Mouse (Mus musculus) cerebellum, postnatal 10 days (tissue): Measurements from ENCODE around the gene Chmp6.

Experiments
- DNase-seq, 2 experiments: peaks; one replicate each; pipeline ENCODE4 v3.0.0; 2021; ENCODE audit warnings: mixed read lengths in 2 of 2

Gene Chmp6

DNA sequence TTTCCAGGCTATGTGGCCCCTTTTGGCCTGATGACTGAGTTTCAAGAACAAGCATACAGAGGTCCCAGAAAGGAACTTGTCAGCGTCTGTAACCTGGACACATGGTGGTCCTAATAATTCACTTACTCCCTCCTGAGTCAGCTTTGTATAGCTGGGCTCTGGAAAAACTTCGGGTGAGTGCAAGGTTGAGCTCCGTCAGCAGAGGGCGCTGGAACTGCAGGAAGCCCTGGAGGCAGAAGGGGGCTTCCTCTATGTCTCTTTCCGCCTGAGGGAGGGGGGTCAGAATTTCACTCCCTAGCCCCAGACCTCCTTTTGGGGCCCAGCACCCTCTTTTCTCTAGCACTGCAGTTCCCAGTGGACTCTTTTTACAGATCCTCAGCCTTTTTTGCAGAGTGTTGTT is 3.8 kb upstream of the Chmp6 start:
- peak; percentile 89 to 93 for DNase-seq

DNA sequence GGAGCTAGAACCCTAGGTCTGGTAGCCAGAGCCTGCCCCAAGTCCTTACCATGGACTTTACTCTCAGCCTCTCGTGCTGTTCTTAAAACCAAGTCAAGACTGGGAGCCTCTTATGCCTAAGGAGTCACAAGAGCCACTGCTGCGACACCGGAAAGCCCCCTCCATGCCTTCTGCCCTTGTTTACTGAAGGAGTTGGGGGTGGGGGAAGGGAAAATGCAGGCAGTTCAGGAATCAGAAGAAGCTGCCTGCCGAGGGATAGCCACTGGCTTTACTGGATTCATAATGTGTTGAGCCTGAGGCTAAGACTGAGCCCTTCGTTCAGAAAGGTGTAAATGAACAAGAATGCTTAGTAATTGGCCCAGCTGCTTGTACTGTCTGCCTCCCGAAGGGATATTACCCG is 396 bp upstream of the Chmp6 start:
- peak; percentile 44 to 54 for DNase-seq

DNA sequence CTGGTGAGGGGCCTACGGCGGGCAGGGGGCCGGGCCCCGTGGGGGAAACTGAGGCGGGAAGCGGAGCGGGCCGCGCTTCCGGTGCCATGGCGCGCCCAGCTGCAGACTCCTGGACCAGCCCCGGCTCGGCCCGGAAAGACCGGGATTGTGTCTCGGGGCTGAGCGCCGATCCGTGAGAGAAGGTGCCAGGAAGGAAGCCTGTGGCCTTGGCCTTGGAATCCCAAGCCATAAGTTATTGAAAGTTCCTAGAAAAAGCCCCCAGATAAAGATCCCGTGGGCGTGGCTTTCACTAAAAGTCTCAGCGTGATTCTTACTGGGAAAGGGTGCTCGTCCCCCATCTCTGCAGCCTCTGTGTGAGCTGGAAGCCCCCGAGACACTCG is 684 bp downstream of the Chmp6 start:
- no peak for DNase-seq

DNA sequence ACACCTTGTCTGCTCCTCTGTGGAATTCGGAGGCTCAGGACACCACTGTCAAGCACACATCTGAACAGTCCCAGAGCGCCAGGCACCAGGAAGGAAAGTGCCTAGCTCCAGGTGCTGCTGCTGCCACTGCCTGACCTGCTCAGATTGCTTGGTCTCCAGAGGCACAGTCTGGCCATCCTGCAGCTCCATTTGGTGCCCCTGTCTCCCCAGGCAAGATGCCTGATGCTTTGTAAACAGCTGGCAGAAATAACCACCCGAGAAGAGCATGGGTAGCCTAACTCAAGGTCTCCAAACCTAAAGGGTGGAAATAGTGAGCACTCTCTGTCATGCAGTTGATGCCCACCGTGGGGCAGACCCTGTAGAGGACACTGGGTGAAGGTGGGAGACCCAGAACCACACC is 1.1 kb downstream of the Chmp6 start:
- peak in 1 of 2 experiments; percentile 13 for DNase-seq

DNA sequence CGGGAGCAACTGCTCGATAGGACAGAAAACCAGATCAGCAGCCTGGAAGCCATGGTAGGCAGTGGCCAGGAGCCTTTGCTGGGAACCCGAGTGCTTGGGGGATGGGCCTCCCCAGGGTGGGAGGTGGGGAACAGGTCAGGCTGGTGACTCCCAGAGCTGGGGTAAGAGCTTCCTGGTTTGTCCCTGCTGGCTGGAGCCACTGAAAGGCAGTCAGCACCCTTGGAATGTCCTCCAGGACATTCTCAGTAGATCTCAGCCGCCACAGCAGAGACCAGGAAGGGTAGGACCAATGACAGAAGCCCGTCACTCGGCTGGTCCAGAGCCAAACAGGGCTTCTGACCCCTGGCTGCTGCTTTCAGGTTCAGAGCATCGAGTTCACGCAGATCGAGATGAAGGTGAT is 2.4 kb downstream of the Chmp6 start:
- peak in 1 of 2 experiments; percentile 19 for DNase-seq

DNA sequence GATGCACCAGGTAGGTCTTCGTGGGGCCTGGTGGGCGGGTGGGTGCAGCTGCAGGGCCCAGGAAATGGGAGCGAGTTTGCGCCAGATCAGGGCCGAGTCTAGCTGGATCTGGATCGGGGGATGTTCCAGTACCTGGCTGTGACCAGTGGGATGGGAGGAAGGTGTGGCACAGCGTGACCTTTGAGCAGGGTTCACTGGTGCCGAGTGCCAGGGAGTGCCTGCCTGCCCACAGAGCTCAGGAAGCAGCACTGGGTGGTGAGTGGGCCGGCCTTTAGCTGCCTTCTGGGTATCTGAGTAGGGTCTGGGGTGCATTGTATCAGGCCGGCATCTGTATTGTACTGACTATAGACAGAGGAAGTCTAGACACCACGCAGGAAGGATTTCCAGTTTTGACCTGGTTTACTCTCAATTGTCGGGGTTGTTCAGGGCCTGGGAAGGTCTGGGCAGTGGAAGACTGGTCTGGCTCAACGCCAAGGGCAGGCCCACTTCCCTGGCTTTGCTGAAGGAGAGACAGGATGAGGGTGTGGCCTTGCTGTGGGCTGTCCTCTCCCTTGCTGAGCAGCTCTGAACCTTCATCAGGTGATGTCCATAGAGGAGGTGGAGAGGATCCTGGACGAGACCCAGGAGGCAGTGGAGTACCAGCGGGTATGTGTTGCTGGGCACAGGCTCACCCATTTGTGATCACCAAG is 3.0 kb downstream of the Chmp6 start:
- DNase-seq, result peak; percentile 53 to 54

DNA sequence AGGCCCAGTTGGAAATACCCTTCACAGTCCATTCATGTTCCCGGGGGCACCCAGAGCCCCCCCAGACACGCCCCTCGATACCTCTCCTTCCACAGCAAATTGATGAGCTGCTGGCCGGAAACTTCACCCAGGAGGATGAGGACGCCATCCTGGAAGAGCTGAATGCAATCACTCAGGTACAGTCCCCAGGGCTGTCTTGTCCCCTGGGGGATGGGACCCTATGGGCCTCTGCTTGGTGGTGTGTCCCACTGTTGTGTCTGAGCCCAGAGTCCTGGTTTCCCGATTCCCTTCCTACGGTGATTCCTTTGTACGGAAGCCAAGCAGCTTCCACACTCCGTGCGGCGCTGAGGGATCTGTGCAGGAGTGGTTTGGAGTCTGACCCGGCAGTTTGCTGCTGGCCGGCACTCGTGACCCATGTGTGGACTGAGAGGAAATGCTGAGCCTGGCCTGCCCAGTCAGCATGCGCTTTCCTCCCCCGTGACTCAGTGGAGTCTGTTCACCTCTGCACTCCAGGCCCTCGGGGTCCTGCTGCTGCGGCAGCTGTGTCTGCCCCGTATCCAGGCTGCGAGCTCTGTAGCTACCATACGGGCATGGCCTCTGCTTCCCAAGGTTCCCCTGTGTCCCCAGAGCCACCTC is 3.7 kb downstream of the Chmp6 start:
- peak in 1 of 2 experiments; percentile 14 for DNase-seq

DNA sequence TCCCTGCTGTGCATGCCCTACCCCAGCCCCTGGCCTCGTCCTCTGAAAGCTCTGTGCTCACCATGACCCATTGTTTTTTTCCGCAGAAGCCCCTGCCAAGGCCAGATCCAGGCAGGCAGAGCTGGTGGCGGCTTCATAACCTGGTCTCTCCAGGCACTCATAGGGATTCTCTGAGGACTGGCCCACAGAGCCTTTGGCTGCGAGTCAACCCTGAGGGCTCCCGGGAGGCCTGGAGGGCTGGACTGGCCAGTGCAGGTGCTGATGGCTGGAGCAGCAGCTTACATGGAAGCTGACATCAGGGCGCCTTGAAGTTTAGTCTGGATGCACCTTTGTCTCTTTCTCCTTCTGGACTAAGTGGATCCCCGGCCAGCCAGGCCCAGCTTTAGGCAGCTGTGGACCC is 5.3 kb downstream of the Chmp6 start:
- DNase-seq, result peak in 1 of 2 experiments; percentile 19

DNA sequence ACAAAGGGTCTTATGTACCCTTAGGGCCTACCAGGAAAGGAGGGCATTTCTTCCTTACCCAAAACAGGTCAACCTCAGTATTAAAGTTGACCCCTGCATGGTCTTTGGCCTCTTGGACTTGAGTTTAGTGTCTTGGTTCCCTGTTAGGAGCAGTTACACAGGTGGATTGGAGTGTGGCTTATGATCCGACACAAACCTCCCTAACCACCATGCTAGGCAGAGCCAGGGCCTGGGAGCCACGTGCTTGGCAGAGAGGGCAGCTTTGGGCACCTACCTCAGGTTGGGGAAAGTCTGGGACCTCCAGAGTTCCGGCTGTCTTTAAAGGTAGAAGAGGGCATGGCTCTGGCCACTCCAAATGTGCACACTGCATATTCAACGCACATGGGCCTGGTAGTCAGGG is 6.2 kb downstream of the Chmp6 start:
- DNase-seq, result no peak

DNA sequence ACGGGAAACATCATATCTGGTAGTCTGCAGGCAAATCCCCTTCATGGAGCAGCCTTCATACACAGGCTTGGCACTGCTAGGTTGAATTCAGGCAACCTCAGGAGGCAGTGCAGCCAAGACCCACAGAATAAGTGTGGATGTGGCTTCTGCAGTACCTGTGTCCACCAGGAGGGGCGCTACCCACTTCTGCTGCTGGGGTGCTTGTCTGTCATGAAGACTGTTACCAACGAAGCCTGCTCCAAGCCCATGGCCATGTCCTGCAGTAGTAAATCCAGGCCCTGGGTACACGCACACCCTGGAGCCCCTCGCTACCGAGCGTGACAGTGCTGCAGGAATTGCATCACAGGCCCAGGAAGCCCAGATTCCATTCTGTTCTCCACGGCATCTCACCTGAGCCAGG is 6.7 kb downstream of the Chmp6 start:
- peak; percentile 88 to 95 for DNase-seq

DNA sequence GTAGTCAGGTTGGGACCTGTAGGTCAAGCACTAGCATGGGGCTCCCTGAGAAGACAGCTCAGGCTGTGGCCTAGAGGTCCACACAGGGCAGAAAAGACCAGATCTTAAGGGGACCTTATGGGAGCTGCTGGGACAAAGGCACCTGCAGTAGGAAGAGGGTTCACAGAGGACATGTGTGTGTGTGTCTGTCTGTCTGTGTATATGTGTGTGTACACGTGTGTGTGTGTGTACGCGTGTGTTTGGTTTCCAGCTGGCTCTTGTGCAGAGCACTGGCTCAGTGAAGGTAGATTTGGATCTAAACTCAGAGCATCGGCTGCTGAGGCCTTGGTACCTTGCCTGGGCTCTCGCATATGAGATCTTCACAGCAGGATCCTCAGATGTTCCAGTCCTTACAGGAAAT is 7.4 kb downstream of the Chmp6 start:
- peak in 1 of 2 experiments; percentile 15 for DNase-seq

DNA sequence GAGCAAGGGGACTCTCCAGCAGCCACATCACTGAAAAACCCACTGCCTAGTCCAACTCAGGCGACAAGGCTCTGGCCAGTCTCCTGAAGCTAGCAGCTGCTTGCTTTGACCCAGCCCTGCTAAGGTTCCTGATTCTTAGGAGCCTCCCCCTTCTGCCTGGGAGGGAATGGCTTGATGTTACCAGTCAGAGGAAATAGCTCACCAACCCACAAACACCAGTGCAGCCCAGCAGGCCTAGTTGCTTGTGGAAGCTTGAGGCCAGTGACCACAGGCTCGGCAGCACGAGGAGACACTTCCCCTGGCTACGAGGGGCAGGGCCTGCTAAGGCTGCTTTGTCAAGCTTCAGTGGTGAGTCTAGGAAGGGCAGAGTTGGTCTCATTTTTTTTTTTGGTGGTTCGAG is 11.9 kb downstream of the Chmp6 start:
- DNase-seq, result no peak

DNA sequence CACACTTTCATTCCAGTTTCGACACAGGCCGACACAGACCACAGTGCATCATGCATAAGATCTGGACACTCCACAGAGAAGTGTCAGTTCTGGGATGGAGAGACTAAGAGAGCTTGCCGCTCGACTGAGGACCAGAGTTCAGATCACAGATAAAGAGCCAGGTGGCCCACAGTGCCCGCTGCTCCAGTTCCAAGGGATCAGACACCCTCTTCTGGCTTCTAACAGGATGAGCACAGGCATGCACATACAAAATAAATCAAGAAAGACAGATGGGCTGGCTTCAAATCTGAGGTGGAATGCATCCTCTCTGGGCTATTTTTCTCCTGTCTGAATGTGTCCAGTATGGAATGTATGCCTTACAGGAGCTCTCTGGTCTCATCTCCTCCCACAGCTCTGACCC is 13.5 kb downstream of the Chmp6 start:
- DNase-seq, result peak in 1 of 2 experiments; percentile 24

DNA sequence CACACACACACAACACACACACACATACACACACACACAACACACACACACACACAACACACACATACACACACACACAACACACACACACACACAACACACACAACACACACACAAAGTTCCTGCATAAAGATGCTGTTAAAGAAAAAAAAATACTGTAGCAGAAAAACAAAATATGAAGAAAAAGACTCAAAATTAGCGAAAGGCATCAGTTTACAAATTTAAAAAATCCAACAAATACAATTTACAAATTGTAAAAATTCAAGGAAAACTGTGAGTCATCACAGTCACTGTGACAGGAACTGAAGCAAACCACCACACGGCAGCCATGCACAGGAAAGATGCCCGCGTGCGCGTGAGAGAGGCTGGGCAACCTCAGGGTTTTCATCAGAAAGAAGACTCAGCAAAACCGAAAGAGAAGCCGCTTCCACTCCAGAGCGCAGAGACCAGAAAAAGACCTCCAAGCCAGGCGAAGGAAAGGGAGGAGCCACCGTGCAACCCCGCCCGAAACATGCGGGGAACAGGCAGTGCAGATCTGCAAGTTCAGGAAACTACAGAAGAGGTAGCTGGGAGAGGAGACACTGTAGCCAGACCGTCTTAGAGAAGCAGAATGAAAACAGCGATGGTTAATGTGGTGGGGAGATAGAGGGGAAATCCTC is 14.9 kb downstream of the Chmp6 start:
- peak in 1 of 2 experiments; percentile 16 for DNase-seq

DNA sequence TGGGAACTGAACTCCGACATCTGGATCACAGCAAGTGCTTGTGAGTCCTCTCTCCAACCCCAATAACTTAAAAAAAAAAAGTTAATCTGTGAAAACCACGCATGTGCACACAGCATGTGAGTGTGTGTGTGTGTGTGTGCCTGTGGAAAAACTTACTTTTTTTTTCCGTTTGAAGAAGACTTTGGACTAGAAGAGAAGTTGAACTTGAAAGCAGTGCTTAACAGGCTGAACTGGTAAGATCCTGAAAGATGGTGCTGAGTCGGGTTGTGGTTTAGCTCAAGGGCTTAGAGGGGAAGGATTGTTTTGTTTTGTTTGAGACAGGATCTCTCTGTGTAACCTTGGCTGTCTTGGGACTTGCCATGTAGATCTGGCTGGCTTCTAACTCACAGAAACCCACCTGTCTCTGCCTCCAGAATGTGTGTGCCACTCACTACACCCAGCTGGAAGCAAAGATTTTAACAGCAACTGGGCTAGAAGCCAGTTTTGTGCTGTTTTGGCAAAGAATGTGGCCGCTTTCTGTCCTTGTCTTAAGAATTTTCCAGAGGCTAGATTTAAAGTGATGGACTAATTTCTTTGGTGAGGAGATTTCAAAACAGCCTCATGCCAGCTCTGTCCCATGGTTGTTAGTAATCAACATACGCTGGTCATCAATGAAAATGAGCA is 16.5 kb downstream of the Chmp6 start:
- peak in 1 of 2 experiments; percentile 25 for DNase-seq

DNA sequence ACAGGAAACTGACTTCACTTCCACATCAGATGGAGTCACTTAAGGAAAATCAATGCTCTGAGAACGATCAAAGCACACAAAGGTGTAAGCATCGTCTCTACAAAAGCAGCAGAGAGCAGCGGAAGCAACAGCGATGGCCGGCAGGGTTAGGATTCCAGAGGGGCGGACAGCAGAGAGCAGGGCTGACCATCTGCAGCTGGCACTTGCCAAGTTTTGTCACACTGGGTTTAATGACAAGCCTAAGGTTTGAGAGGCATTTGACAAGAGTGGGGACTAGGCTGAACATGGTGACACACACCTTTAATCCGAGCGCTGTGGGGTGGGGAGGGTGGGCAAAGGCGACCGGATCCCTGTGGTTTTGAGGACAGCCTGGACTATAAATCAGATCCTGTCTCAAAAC is 18.6 kb downstream of the Chmp6 start:
- peak; percentile 81 to 82 for DNase-seq

DNA sequence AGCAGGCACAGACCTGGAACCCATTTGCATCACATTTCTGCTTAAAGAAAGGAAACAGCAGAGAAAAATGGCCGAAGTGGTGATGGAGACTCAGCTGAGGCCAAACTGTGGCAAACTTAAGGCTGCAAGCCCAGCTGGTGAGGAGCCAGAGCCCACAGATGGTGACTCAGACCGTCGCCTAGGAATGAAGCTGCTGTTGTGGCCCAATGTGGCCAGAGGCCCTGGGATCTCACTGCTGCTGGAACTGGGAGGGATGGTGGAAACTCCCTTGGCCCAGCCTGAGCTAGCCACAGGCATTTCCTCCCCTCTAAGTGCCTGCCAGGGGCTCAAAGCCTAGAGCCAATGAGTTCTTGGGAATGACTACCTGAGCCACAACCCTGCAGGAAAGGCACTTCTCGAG is 19.9 kb downstream of the Chmp6 start:
- peak; percentile 77 to 81 for DNase-seq

DNA sequence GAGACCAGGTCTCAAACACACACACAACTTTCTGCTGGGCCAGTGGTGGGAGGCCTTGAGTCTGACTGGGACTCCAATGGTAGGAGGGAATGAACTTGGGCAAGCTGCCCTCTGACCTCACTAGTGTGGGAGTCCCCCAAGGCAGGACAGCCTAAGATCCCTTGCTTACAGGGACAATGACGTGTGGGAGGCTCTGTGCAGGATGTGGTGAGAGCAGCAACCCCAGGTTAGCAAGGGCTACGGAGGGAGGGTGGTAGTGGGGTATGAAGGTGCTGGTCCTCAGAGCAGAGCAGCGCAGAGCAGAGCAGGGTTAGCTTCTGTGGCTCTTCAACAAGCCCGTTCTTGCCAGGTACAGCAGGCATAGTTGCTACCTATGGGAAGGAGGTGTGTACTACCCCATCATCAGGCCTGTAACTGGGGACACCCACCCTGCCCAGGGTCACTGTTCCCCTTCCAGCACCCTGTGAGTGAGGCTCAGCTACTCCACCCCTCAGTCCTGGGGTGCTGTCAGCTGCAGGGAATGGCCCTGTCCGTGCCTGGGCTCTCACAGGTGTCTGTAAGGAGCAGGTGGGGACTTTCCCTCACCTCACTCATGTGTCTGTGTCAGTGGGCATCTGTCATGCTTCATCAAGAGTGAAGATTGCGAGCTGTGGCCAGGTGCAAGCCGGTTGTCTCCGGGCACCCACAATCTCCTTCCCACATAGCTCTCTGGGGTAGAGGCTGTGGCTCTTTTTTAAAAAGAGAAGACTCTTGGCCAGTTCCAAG is 20.8 kb downstream of the Chmp6 start:
- peak in 1 of 2 experiments; percentile 31 for DNase-seq

DNA sequence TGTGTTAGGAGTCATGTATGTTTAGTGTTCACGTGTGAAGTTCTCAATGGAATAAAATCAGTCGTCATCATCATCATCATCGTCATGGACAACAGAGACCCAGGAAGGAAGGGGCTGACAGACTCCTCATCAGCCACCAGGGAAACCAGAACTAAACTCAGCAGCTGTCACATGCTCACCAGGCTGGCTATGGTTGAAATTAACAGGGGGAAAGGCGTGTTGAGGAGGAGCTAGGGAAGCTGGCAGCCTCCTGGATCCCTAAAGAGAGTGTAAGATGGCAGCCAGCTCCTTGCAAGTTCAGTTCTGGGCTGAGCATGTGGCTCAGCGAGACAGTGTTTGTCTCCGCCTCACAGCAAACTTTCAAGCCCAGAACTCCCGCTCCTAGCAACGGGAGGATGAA is 21.5 kb downstream of the Chmp6 start:
- DNase-seq, result peak in 1 of 2 experiments; percentile 58

DNA sequence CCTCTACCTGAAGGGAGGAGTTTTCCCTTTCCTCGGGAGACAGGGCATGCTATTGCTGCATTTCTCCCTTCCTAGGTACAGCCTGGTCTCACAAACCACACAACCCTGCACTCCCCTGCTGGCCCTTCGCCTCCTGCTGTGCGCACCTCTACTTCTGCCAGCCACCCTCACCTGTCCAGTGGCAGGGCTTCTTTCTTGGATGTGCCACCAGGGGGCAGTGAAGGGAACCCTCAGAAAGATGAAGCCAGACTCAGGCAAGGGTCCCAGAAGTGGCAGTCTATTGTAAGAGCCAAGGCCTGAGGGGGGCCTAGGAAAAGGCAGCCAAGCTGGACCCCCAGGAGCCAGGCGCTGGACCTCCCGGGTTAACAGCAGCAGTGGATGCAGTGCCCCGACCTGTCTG is 22.2 kb downstream of the Chmp6 start:
- DNase-seq, result peak; percentile 86 to 89

DNA sequence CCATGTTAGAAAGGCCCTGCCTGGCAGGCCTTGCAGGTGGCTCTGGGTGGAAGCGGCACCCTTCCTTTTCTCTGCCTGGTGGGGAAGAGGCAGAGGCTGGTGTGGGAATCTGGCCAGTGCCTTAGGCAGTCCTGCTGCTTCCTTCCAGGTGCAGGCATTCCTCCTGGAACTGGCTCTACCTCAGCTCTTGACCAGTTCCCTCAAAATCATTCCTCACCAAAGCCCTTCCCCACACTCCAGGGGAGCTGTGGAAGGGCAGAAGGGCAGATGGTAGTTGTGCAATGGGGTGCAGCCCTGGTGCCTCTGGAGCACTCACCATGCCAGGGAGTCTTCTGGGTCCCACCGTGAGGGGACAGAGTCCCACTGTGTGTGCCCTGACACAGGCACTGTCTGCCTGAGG is 23.2 kb downstream of the Chmp6 start:
- DNase-seq, result no peak

DNA sequence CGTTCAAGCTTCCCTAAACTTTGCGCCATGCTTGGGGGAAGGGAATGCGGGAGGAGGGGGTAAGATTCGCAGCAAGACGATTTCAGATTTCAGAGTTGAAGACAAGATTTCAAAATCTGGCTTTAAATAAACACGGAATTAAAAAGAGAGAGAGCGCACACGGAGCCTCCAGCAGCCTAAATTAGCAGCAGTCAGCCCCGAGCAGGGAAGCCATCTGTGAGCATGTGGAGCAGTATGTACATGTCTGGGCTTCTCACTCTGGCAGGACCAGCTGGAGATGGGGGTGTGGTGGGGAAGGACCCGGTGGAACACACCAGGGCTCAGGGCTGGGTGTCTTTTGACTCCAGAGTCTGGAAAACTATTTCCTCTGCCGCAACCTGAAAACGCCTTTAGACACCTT is 24.0 kb downstream of the Chmp6 start:
- peak; percentile 63 to 67 for DNase-seq
